Mouse (Mus musculus): ENCODE results near the gene 6030452D12Rik. TPM values are rescaled to one million over a fixed set of nuclear protein-coding genes. Genes with fewer than 3 reads are reported as not detected.

Gene 6030452D12Rik
- polyA plus RNA-seq, 1 experiment from 2014 or later, result not detected

DNA sequence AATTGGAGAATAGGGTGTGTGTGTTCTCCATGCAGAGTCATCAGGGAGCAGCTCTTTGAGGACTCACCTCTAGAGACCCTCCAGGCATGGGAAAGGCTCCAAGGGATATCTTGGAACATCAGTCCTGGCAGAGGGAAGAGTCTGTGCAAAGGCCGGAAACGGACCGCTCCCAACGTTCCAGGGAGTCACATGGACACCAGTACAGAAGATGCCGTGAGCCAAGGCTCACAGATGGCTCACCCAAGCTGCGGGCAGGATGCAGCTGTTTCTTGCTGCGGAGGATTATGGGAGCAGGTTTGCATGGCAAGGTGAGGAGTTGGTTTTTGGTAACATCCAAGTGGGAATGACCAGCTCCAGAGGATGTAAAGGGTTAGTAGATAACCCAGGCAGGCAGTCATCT, 3.9 kb downstream of the 6030452D12Rik start:
- peaks cover 28% of the 10 kb centered on the region for H3K4me1 ChIP-seq (ENCODE audit: control insufficient read depth, insufficient read depth, low read length)
- H3K36me3 ChIP-seq (ENCODE audit: control insufficient read depth, insufficient read depth, low read length), result no peaks in the 10 kb centered on the region
- WGBS, result 93% methylated on average over 7 of the region's 7 CpGs
- H3K27ac ChIP-seq (ENCODE audit: low read length), result no peak overlapping the region
- no peak for ATAC-seq (ENCODE audit: insufficient number of reproducible peaks, insufficient read depth, low FRiP score, low read depth)
- H3K9me3 ChIP-seq (ENCODE audit: control insufficient read depth, low read depth, low read length), result no peaks in the 10 kb centered on the region; the same call in 1 of the 2 replicates
- no peak overlapping the region for H3K4me2 ChIP-seq (replicated peaks; ENCODE audit: low read depth, low read length)
- no peak overlapping the region for H3K4me3 ChIP-seq (ENCODE audit: low read depth, low read length)
- no peaks in the 10 kb centered on the region for H3K27me3 ChIP-seq (ENCODE audit: control insufficient read depth, insufficient read depth, low read length)
- no peak overlapping the region for H3K9ac ChIP-seq (replicated peaks; ENCODE audit: low read depth, low read length)

DNA sequence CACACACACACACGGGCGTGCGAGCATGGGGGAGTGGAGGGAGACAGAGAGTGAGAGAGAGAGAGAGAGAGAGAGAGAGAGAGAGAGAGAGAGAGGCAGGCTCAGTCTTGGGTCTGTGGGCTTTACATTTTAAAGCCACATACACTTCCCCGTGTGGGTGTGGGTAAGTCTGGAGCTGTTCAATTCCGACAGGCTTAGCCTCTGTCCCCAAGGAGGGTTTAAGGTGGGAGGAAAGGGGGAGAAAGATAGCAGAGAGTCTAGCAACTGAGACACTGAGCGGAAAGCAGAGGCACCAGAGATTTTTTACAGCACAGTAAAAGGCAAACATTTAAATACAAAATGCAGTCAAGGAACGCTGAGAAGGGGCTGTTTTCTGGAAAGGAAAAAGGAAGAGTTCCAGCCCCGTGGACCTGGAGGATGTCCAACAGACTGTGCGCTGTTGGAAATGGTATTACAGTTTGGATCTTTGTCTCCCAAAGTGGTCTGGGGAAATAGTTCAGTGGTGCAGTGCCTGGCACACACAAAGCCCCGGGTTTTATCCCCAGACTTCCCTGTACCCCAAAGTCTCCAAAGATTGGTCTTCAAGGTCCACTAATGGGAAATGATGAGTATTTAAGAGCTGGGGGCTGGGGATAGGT, 5.1 kb downstream of the 6030452D12Rik start:
- peaks cover 26% of the 10 kb centered on the region for H3K4me1 ChIP-seq (ENCODE audit: control insufficient read depth, insufficient read depth, low read length)
- 34% methylated on average over 10 of the region's 10 CpGs for WGBS
- no peak overlapping the region for H3K9ac ChIP-seq (replicated peaks; ENCODE audit: low read depth, low read length)
- no peak overlapping the region for H3K4me3 ChIP-seq (ENCODE audit: low read depth, low read length)
- H3K27me3 ChIP-seq (ENCODE audit: control insufficient read depth, insufficient read depth, low read length), result no peaks in the 10 kb centered on the region
- no peak overlapping the region for H3K4me2 ChIP-seq (replicated peaks; ENCODE audit: low read depth, low read length)
- H3K36me3 ChIP-seq (ENCODE audit: control insufficient read depth, insufficient read depth, low read length), result no peaks in the 10 kb centered on the region
- no peaks in the 10 kb centered on the region for H3K9me3 ChIP-seq (ENCODE audit: control insufficient read depth, low read depth, low read length)
- ATAC-seq (ENCODE audit: insufficient number of reproducible peaks, insufficient read depth, low FRiP score, low read depth), result no peak
- H3K27ac ChIP-seq (ENCODE audit: low read length), result peak overlapping the region; percentile 70; the same call in 1 of the 2 replicates

DNA sequence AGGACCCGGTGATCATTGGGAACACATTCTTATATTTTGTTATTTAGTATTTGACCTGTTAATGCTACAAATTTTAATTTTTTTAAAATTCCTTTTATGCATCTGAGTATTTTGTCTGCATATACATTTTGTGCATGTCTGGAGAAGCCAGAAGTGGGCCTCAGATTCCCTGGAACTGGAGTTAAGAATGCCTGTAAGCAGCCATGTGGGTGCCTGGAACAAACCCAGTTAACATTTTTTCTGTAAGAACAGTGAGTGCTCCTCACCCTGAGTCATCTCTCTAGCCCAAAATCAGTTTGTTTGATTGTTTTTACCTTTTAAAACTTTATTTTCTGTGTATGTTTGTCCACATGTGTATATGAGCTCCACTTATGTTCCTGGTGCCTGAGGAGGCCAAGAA, 5.8 kb downstream of the 6030452D12Rik start:
- Histone ChIP-seq H3K9ac (replicated peaks; ENCODE audit: low read depth, low read length) (no peak overlapping the region), H3K27ac (ENCODE audit: low read length) (peak overlapping the region; percentile 70; the same call in 1 of the 2 replicates), H3K4me2 (replicated peaks; ENCODE audit: low read depth, low read length) (no peak overlapping the region), H3K4me3 (ENCODE audit: low read depth, low read length) (no peak overlapping the region), H3K9me3 (ENCODE audit: control insufficient read depth, low read depth, low read length) (no peaks in the 10 kb centered on the region), H3K27me3 (ENCODE audit: control insufficient read depth, insufficient read depth, low read length) (no peaks in the 10 kb centered on the region), H3K36me3 (ENCODE audit: control insufficient read depth, insufficient read depth, low read length) (no peaks in the 10 kb centered on the region), H3K4me1 (ENCODE audit: control insufficient read depth, insufficient read depth, low read length) (peaks cover 22% of the 10 kb centered on the region)
- WGBS, result 82% methylated on average over 1 of the region's 1 CpGs
- ATAC-seq (ENCODE audit: insufficient number of reproducible peaks, insufficient read depth, low FRiP score, low read depth), result no peak

DNA sequence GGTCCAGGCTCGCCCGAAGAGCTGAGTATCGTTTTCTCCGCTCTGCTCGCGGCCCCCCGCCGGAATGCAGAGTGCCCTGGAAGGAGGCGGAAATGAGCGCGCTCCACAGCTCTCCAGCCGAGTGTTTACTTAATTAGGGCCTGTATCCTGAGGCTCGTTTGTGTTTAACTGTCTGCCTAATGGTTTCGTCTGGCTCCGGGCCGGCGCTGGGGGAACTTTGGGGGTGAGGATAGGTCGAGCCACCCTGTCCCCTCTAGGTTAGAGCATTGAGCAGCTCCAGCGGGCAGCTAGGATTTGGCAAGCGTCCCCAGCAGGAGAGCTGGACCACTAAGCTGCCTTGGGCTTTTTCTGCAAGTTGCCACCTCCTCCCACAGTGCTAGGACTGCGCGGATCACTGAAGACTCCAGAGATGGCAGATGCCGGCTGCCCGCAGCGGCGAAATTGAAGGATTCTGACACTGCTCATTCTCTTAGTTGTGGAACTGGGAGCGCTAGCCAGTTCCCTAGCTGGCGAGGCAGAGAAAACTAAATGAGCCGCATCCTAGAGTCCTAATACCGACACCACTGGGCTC, 7.5 kb downstream of the 6030452D12Rik start:
- Histone ChIP-seq H3K9me3 (ENCODE audit: control insufficient read depth, low read depth, low read length) (no peaks in the 10 kb centered on the region), H3K9ac (replicated peaks; ENCODE audit: low read depth, low read length) (peak overlapping the region; percentile 6; the same call in 1 of the 2 replicates), H3K4me1 (ENCODE audit: control insufficient read depth, insufficient read depth, low read length) (peaks cover 27% of the 10 kb centered on the region), H3K4me2 (replicated peaks; ENCODE audit: low read depth, low read length) (peak overlapping the region; percentile 41), H3K27me3 (ENCODE audit: control insufficient read depth, insufficient read depth, low read length) (no peaks in the 10 kb centered on the region), H3K4me3 (ENCODE audit: low read depth, low read length) (peak overlapping the region; percentile 14), H3K36me3 (ENCODE audit: control insufficient read depth, insufficient read depth, low read length) (no peaks in the 10 kb centered on the region), H3K27ac (ENCODE audit: low read length) (peak overlapping the region; percentile 64)
- peak; percentile 43; the same call in 1 of the 2 replicates for ATAC-seq (ENCODE audit: insufficient number of reproducible peaks, insufficient read depth, low FRiP score, low read depth)
- 2% methylated on average over 30 of the region's 30 CpGs for WGBS

DNA sequence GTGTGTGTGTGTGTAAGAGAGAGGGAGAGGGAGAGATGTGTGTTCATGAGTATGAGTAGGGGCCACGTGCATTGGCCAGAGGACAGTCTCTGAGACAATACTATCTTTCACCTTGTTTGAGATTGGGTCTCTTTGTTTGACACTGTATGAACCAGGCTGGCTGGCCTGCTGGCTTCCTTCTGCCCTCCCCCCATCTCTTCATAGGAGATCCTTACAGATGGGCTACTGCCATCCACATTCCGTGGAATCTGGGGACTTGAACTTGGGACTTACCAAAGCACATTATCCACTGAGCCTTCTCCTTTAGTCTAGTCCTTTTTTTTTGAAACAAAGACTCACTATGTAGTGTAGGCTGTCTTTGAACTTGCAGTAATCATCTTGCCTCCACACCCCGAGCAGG, 8.1 kb downstream of the 6030452D12Rik start:
- H3K27me3 ChIP-seq (ENCODE audit: control insufficient read depth, insufficient read depth, low read length), result no peaks in the 10 kb centered on the region
- no peak for ATAC-seq (ENCODE audit: insufficient number of reproducible peaks, insufficient read depth, low FRiP score, low read depth)
- H3K4me2 ChIP-seq (replicated peaks; ENCODE audit: low read depth, low read length), result peak overlapping the region; percentile 41
- H3K27ac ChIP-seq (ENCODE audit: low read length), result peak overlapping the region; percentile 64
- WGBS, result 33% methylated on average over 3 of the region's 3 CpGs
- H3K9ac ChIP-seq (replicated peaks; ENCODE audit: low read depth, low read length), result no peak overlapping the region
- H3K36me3 ChIP-seq (ENCODE audit: control insufficient read depth, insufficient read depth, low read length), result no peaks in the 10 kb centered on the region
- no peak overlapping the region for H3K4me3 ChIP-seq (ENCODE audit: low read depth, low read length)
- H3K4me1 ChIP-seq (ENCODE audit: control insufficient read depth, insufficient read depth, low read length), result peaks cover 27% of the 10 kb centered on the region
- no peaks in the 10 kb centered on the region for H3K9me3 ChIP-seq (ENCODE audit: control insufficient read depth, low read depth, low read length)

DNA sequence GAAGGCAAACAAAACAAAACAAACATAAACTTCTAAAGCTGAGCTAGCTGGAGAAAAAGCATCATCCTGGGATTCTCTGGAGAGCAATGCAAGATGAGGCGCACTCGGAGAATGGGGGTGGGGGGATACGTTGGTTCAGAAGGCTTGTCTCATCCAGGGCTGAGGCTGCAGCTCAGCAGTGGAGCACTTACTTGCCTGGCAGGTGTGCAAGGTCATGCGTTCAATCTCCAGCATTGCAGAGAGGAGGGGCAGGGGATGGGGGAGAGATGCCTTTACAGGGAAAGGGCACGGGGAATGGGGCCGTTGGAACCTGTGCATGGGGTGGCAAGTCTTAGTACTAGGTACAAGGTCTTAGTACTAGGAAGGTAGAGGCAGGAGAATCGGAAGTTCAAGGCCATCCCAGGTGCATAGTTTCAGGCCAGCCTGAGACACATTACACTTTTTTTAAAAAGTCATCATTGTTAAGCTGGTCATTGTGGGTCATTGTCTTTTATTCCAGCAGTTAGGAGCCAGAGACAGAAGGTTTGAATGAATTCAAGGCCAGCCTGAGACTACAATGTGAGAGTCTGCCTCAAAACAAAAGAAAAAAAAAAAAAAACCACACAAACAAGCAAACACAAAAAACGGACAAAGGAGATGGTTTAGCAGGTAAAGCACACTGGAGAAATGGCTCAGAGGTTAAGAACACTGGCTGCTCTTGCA, 8.9 kb downstream of the 6030452D12Rik start:
- H3K9me3 ChIP-seq (ENCODE audit: control insufficient read depth, low read depth, low read length), result no peaks in the 10 kb centered on the region
- H3K27me3 ChIP-seq (ENCODE audit: control insufficient read depth, insufficient read depth, low read length), result no peaks in the 10 kb centered on the region
- no peak overlapping the region for H3K9ac ChIP-seq (replicated peaks; ENCODE audit: low read depth, low read length)
- no peaks in the 10 kb centered on the region for H3K36me3 ChIP-seq (ENCODE audit: control insufficient read depth, insufficient read depth, low read length)
- H3K4me2 ChIP-seq (replicated peaks; ENCODE audit: low read depth, low read length), result no peak overlapping the region
- 60% methylated on average over 8 of the region's 8 CpGs for WGBS
- H3K27ac ChIP-seq (ENCODE audit: low read length), result no peak overlapping the region
- no peak for ATAC-seq (ENCODE audit: insufficient number of reproducible peaks, insufficient read depth, low FRiP score, low read depth)
- H3K4me3 ChIP-seq (ENCODE audit: low read depth, low read length), result no peak overlapping the region
- H3K4me1 ChIP-seq (ENCODE audit: control insufficient read depth, insufficient read depth, low read length), result peaks cover 27% of the 10 kb centered on the region

DNA sequence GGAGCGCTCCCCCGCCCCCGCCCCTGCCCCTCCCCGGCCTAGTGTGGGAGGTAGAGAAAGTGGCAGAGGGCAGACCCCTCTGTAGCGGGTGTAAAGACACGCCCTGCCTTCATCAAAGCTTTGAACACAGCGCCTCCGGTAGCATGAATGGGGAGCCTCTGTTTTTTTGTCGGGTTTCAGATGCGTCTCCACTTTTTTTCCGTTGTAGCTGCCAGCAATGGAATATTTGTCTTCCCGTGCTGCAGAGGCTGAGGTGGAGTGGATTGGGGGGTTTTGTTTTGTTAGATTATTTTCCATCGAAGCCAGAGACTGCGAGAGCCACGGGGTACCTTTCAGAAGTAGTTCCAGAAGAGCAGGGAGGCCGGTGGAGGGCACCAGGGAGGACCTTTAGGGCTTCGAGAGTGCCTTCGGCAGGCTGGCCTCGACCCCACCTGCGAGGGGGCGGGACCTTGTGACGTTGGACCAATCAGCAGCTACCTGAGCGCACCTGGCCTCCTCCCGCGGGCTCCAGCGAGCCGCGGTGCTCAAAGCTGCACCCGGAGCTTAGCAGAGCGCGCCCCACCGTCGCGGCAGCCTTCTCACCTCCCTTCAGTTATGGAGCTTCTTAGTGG, 10.1 kb downstream of the 6030452D12Rik start, which contains the start of gene Cdh3:
Gene Cdh3 (plus strand): TSS at position 527 of the 611 bp plus-strand sequence.
- H3K4me3 ChIP-seq (ENCODE audit: low read depth, low read length), result peak within 1 kb of the TSS; percentile 53
- H3K36me3 ChIP-seq (ENCODE audit: control insufficient read depth, insufficient read depth, low read length), result no peaks in the 10 kb centered on the region
- H3K4me2 ChIP-seq (replicated peaks; ENCODE audit: low read depth, low read length), result peak within 1 kb of the TSS; percentile 79
- no peaks in the 10 kb centered on the region for H3K27me3 ChIP-seq (ENCODE audit: control insufficient read depth, insufficient read depth, low read length)
- peaks cover 27% of the 10 kb centered on the region for H3K4me1 ChIP-seq (ENCODE audit: control insufficient read depth, insufficient read depth, low read length)
- peak within 1 kb of the TSS; percentile 84 for H3K27ac ChIP-seq (ENCODE audit: low read length)
- 1% methylated on average over 34 of the region's 34 CpGs for WGBS
- H3K9me3 ChIP-seq (ENCODE audit: control insufficient read depth, low read depth, low read length), result no peaks in the 10 kb centered on the region
- peak; percentile 84 for ATAC-seq (ENCODE audit: insufficient number of reproducible peaks, insufficient read depth, low FRiP score, low read depth)
- peak within 1 kb of the TSS; percentile 53 for H3K9ac ChIP-seq (replicated peaks; ENCODE audit: low read depth, low read length)

DNA sequence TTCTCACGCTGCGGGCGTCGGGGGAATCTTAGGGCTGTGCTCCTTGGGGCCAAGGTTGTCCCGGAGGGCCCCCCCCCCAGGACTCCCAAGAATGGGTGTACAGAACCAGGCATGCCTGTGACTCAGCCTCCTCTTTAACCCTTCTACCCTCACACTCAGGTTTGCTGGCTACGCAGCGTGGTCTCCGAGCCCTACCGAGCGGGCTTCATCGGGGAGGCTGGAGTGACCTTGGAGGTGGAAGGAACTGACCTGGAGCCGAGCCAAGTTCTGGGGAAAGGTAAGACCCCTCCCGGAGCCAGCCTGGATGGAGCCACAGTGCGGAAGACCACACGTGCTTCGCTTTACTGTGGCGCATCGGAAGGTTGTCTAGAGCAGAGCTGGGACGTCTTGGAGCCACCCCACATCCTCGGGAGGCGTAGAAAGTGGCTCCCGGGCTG, 10.8 kb downstream of the 6030452D12Rik start:
- peak; percentile 31; the same call in 1 of the 2 replicates for ATAC-seq (ENCODE audit: insufficient number of reproducible peaks, insufficient read depth, low FRiP score, low read depth)
- Histone ChIP-seq H3K9ac (replicated peaks; ENCODE audit: low read depth, low read length) (peak overlapping the region; percentile 53), H3K4me1 (ENCODE audit: control insufficient read depth, insufficient read depth, low read length) (peaks cover 22% of the 10 kb centered on the region), H3K36me3 (ENCODE audit: control insufficient read depth, insufficient read depth, low read length) (no peaks in the 10 kb centered on the region), H3K27me3 (ENCODE audit: control insufficient read depth, insufficient read depth, low read length) (no peaks in the 10 kb centered on the region), H3K27ac (ENCODE audit: low read length) (peak overlapping the region; percentile 84), H3K4me2 (replicated peaks; ENCODE audit: low read depth, low read length) (peak overlapping the region; percentile 79), H3K4me3 (ENCODE audit: low read depth, low read length) (peak overlapping the region; percentile 53), H3K9me3 (ENCODE audit: control insufficient read depth, low read depth, low read length) (no peaks in the 10 kb centered on the region)
- 0% methylated on average over 21 of the region's 22 CpGs for WGBS

All from stomach, embryonic 14.5 days (tissue).